In genomic region chr10:94461378-94461777, GRCm38 (mm10) we compare ENCODE assay signal across 10 mouse cellular contexts.
DNase-seq lines count a peak whose midpoint lies in the region; ATAC-seq and TF ChIP-seq lines count a peak whose summit lies in the region.
"Had no signal": no experiment of that assay in that cellular context is flagged by ENCODE, and none has a peak within 500 bp of the region (broad histone marks: within the 10 kb centered on the region; RNA-seq: fewer than 3 reads in every experiment).

No protein-coding gene starts in this region.

- no peaks in the 10 kb centered on the region for H3K27me3 ChIP-seq in kidney, postnatal 0 days (ENCODE audit: insufficient read depth, low read length)
- peaks cover 4 to 5% of the 10 kb centered on the region in 2 experiments for H3K27me3 ChIP-seq in MEL (ENCODE audit: control insufficient read depth in 1 of 2, insufficient read depth in 2 of 2, low read length in 2 of 2)
- H3K27me3 ChIP-seq in midbrain, embryonic 16.5 days (ENCODE audit: control insufficient read depth, insufficient read depth, low read depth, low read length): no peaks in the 10 kb centered on the region

- H3K9me3 ChIP-seq in kidney, postnatal 0 days (replicated peaks; ENCODE audit: low read length): no peaks in the 10 kb centered on the region
- no peaks in the 10 kb centered on the region for H3K9me3 ChIP-seq in MEL (replicated peaks; ENCODE audit: insufficient read depth, low read length)
- no peaks in the 10 kb centered on the region for H3K9me3 ChIP-seq in midbrain, embryonic 16.5 days (replicated peaks; ENCODE audit: control insufficient read depth, low read length, poor library complexity, severe bottlenecking)
- H3K9me3 ChIP-seq: forebrain, embryonic 10.5 days; midbrain, embryonic 12.5 days had no signal

- H3K27ac ChIP-seq in kidney, postnatal 0 days: no peak overlapping the region
- no peak overlapping the region for H3K27ac ChIP-seq in MEL (ENCODE audit: control insufficient read depth, low read depth, low read length)
- H3K27ac ChIP-seq in midbrain, embryonic 16.5 days (ENCODE audit: low read length): no peak overlapping the region
- H3K27ac ChIP-seq: forebrain, embryonic 10.5 days; midbrain, embryonic 12.5 days had no signal

- no peak overlapping the region for H3K4me3 ChIP-seq in kidney, postnatal 0 days (replicated peaks; ENCODE audit: low read depth, low read length)
- H3K4me3 ChIP-seq in MEL (ENCODE audit: control insufficient read depth in 1 of 2, insufficient read depth in 1 of 2, low read depth in 2 of 2, low read length in 2 of 2): no peak overlapping the region
- H3K4me3 ChIP-seq in midbrain, embryonic 16.5 days (ENCODE audit: low read depth, low read length): no peak overlapping the region
- H3K4me3 ChIP-seq: forebrain, embryonic 10.5 days; midbrain, embryonic 12.5 days had no signal

- no peak overlapping the region for H3K9ac ChIP-seq in kidney, postnatal 0 days (ENCODE audit: low read depth, low read length)
- H3K9ac ChIP-seq in MEL (ENCODE audit: control insufficient read depth, low read depth, low read length, poor library complexity, severe bottlenecking): no peak overlapping the region
- no peak overlapping the region for H3K9ac ChIP-seq in midbrain, embryonic 16.5 days (ENCODE audit: low read depth, low read length)
- H3K9ac ChIP-seq: midbrain, embryonic 12.5 days had no signal

- H3K4me1 ChIP-seq in kidney, postnatal 0 days (replicated peaks; ENCODE audit: insufficient read depth, low read length): peaks cover 8% of the 10 kb centered on the region
- no peaks in the 10 kb centered on the region for H3K4me1 ChIP-seq in MEL (ENCODE audit: control insufficient read depth in 1 of 2, insufficient read depth in 2 of 2, low read length in 2 of 2)
- H3K4me1 ChIP-seq in midbrain, embryonic 16.5 days (ENCODE audit: control insufficient read depth, insufficient read depth, low read length): no peaks in the 10 kb centered on the region
- H3K4me1 ChIP-seq: forebrain, embryonic 10.5 days; midbrain, embryonic 12.5 days had no signal

- no peak overlapping the region for H3K4me2 ChIP-seq in kidney, postnatal 0 days (ENCODE audit: low read length)
- no peak overlapping the region for H3K4me2 ChIP-seq in midbrain, embryonic 16.5 days (ENCODE audit: low read length)
- H3K4me2 ChIP-seq: midbrain, embryonic 12.5 days had no signal

- no peak for TF ChIP-seq EP300 in MEL (IDR thresholded peaks at IDR 0.05; ENCODE audit: low read depth in 1 of 2, low read length in 2 of 2)

- no peak for ATAC-seq in kidney, postnatal 0 days (replicated peaks; ENCODE audit: low FRiP score, low read depth)
- 0 out of 2 replicates have a peak, but pooled peaks have one; percentile 52 for ATAC-seq in monocyte, adult 5-6 weeks (replicated peaks; ENCODE audit: insufficient number of reproducible peaks, low FRiP score, low TSS enrichment, poor library complexity, severe bottlenecking)
- no peak for ATAC-seq in midbrain, embryonic 16.5 days

- DNase-seq in kidney, postnatal 0 days (ENCODE audit: low spot score): no peak
- no peak for DNase-seq in kidney, postnatal 14 days
- DNase-seq in CD4-positive helper T cell, adult 2 months (ENCODE audit: low read depth, low spot score): peak; percentile 18
- peak; percentile 65 for DNase-seq in MEL (ENCODE audit: low read depth, low spot score)
- DNase-seq in ovary, postnatal 14 days (ENCODE audit: low spot score): no peak
- DNase-seq: cerebellum, adult 18-20 months had no signal

- TF ChIP-seq POLR2A in MEL (IDR thresholded peaks at IDR 0.05; ENCODE audit: control insufficient read depth in 1 of 2, insufficient read depth in 1 of 2, low read depth in 1 of 2, low read length in 2 of 2, poor library complexity in 1 of 2): no peak

- no peaks in the 10 kb centered on the region for H3K36me3 ChIP-seq in kidney, postnatal 0 days (ENCODE audit: insufficient read depth, low read length)
- no peaks in the 10 kb centered on the region for H3K36me3 ChIP-seq in MEL (ENCODE audit: control insufficient read depth in 1 of 2, insufficient read depth in 2 of 2, low read length in 2 of 2)
- H3K36me3 ChIP-seq in midbrain, embryonic 16.5 days (ENCODE audit: control insufficient read depth, insufficient read depth, low read length): no peaks in the 10 kb centered on the region
- H3K36me3 ChIP-seq: forebrain, embryonic 10.5 days; midbrain, embryonic 12.5 days had no signal

- 95% methylated on average over 3 of the region's 3 CpGs for WGBS in kidney, postnatal 0 days
- WGBS in midbrain, embryonic 16.5 days: 85% methylated on average over 3 of the region's 3 CpGs

- H3K79me2 ChIP-seq in MEL (ENCODE audit: control insufficient read depth, insufficient read depth, low read length, poor library complexity): no peaks in the 10 kb centered on the region

- peak; percentile 59 for TF ChIP-seq CTCF in kidney, postnatal 0 days (IDR thresholded peaks at IDR 0.05; ENCODE audit: low read depth)
- peak; percentile 76 to 87 (median 80) for TF ChIP-seq CTCF in MEL (IDR thresholded peaks at IDR 0.05 in 2 of 3, conservative IDR thresholded peaks at IDR 0.05 in 1 of 3; ENCODE audit: control insufficient read depth in 1 of 3, insufficient read depth in 1 of 3, low read depth in 2 of 3, low read length in 3 of 3, poor library complexity in 1 of 3, severe bottlenecking in 1 of 3)

- peak; percentile 71 for TF ChIP-seq RAD21 in MEL (IDR thresholded peaks at IDR 0.05; ENCODE audit: low read depth, low read length)

TF ChIP-seq in MEL, 35 proteins besides CTCF, POLR2A, EP300 and RAD21:
- TF ChIP-seq SIN3A (IDR thresholded peaks at IDR 0.05; ENCODE audit: low read length) (no peak), ZC3H11A (IDR thresholded peaks at IDR 0.05; ENCODE audit: low read depth, low read length) (peak; percentile 76), SMC3 (IDR thresholded peaks at IDR 0.05; ENCODE audit: low read depth, low read length) (peak; percentile 84), JUND (IDR thresholded peaks at IDR 0.05; ENCODE audit: low read depth, low read length) (no peak), MYB (IDR thresholded peaks at IDR 0.05; ENCODE audit: low read depth, low read length) (no peak), MAX (IDR thresholded peaks at IDR 0.05; ENCODE audit: low read length) (no peak), USF1 (IDR thresholded peaks at IDR 0.05; ENCODE audit: low read depth, low read length) (no peak)

Comparison
In these comparisons a context has a peak if more than half of its experiments do, and no peak if none do; other contexts are left out.
1. DNase-seq: peak in CD4-positive helper T cell, adult 2 months (single experiment) and MEL (single experiment); none in kidney, postnatal 0 days (single experiment), kidney, postnatal 14 days (single experiment) and ovary, postnatal 14 days (single experiment).